Mouse (Mus musculus) mouse trophoblast stem cell (cell line): Measurements from ENCODE around the gene Catsperz.
"Not testable (repeated sequence)": the region's sequence is repeated elsewhere in the genome, so short reads cannot be mapped to it uniquely, and the experiment has no call there.

Experiments
- in situ Hi-C, 2 experiments: fragments of 300-500 bp; cut with MseI, MboI; formaldehyde crosslinking; loops; 2 replicates in 1 of 2; 3 replicates in 1 of 2; pipeline ENCODE4 v1.15.1; 2025

The Catsperz gene

DNA sequence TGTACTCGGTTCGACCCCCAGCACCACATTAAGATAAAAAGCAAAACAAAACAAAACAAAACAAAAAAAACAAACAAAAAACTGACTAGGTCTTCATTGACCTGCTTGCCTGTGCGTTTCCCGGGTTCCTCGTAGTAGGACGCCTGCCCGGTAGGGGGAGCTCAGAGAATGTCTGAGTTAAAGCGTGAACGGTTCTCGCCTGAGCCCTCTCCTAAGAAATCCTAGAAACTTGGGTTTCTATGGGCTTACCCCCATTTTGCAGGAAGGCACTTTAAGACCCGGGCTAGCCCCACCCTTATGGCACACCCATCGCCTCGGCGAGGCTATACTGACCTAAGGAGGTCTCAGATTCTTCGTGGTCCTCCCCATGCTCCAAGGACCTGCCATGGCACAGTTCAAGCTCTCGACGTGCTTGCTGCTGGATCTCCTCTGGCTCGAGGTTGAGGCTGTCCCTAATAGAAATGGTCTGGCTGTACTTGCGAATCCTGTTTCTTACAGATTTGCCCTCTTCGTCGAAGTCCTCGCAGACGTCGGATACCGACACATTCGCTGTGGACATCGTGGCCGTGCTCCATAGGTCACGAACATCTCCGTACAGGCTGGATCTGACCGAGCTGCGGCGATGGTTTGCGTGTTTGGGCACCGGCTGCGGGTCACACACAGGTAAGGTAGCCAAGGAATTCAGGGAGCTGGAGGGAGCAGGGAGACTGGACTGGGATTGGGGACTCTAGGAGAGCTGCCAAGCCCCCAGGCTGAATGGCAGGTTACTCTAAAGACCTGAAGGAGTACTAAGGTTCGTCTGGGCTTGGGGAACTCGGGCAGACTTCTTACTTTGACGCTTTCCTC is 496 bp downstream of the Catsperz start:
- in situ Hi-C loops: no loop called here

DNA sequence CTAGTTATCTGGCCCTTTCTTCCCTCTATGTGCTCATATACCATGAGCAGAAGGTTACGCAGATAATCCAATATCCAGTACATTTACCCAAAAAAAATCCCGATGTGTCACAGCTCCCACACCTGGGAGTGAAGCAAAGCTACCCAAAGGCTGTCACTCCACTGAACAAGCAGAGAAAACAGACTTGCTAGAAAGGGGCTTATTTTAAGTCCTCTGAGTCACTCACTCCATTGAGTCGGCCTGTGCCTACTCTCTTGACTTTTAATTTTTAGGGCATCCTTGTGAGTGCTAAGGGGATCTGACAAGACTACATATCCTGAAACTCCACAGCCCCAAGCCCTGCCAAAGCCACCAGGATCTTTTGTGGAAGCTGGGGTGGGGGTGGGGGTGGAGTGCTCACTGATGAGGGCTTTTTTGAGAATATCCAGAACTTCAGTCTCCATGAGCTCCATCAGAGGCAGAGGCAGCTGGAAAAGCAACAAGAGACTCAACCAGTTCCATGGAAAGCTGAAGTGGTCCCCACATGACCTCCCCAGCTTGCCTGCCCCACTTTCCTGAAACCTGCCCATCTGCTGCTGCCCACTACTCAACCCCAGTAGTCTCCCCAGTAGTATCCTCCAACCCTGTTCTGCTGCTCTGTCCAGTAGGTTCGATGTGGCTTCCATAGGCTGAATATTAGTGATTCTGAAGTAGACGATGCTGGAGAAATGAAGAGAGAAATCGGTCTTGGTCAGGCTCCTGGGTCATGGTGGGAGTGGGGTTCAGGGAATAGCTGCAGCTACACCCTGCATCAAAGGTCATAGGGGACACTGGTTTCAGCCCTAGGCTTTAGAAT is 2.1 kb downstream of the Catsperz start:
- in situ Hi-C loops: no loop called here

DNA sequence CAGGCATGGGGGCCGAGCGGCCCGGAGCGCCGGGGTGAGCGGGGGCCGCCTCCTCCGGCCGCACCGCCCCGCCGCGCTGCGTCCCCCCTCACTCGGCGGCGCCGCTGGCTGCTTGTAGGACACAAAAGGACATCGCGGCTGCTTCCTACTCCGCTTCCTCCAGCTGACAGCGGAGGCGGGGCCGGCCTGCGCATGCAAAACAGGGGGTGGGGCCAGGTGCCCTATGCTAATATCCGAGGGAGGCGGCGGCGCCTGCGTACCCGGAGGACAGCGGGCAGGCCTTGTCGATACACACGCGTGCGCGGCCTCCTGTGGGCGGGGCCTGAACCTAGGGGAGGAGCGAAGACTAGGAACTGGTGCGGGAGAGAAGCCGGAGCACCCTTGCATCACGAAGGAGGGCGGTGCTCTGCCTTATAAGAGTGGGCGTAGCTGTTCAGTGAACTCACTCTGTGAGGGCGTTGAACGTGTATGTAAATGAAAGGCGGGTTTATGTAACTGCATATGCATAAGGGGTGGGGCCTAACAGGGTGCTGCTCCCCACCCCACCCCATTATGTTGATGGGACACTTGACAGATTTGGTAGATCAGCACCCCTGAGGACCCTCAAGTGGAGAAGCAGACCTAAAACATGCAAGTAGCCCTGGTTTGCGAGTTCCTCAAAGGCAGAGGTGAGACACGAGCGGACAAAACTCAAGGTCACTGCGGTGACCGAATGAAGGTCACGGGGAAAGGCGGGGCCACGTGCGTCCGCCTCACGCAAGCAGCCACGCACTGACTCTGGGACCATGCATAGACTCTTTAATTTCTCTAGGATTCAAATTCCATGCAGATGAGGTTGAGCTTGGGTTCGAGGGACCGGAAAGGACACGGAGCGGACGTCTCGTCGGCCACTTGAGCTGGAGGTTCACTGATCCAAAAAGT is 3.3 kb downstream of the Catsperz start, which contains the start of gene Esrra:
Gene Esrra, minus strand, starts transcription at position 167 of the 921 bp plus-strand sequence.
- in situ Hi-C loops: no loop called here

DNA sequence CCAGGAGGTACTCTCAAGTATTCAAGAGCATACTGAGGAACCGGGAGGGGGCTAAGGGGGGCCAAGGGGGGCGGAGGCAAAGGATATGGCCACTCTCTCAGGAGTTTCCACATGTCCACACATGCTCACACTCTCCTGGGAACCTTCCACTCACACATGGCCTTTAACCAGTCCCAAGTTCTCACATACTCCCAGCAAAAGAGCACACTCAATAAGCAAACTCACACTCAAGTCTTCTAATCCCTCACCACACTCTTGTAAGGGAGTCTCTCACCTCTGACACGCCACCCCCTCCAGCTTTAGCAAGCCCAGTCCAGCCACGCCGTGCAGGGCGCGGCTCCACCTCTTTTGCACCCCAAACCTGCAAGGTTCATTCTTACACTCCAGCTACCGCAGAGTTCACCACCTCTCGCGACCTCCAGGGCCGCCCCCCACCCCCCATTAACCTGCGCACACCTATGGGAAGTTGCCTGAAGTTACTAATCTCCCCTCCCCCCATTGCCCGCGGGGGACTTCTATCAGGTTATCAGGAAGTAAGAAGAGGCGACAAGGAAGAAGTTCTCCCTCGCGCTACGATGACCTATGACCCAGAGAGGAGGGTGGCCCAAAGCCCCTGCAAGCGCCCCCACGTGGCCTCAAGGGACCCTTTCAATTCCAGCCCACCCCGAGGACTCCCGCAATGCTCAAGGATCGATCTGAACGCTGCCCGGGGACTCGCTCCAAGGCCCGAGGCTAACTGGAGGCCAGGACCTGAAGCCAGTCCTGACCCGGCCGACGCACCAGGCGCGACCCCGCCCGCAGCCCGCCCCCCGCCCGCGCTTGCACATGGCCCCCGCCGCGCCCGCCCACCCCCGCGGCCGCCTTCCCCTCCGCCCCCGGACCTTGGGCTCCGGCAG is 4.2 kb downstream of the Catsperz start:
- in situ Hi-C loops: no loop called here

DNA sequence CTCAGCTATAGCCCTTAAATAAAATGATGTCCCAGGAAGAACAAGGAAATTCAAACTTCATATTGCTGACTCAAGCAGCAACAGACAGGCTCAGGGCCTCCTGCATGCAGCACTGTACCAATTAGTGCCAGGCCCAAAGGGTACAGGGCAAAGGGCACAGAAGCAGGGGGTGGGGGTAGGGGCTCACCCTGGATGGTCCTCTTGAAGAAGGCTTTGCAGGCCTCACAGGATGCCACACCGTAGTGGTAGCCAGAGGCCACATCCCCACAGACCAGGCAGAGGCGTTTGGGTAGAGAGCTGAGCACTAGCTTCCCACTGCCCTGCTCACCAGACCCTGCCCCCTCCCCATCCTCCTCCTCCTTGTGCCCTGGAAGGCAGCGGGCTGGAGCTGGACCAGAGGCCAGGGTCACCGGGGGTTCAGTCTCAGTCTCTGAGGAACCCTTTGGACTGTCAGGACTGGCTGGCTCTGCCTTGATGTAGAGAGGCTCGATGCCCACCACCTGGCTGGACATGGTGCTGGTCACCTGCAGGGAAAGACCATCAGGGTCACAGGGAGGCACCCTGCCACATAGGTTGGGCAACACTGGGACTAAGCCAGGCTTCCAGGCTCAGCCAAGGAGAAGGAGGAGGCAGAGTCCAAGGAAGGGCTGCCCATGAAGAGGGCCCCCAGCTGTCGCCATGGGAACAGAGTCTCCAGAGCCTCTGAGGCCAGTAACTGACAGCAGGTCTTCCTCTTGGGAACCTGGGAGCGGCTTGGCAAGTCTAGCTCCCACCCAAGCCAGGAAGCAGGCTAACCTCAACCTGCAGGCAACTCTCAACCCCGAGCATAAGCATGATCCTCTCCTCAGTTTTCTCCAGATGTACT is 5.1 kb downstream of the Catsperz start:
- in situ Hi-C loops: no loop called here

DNA sequence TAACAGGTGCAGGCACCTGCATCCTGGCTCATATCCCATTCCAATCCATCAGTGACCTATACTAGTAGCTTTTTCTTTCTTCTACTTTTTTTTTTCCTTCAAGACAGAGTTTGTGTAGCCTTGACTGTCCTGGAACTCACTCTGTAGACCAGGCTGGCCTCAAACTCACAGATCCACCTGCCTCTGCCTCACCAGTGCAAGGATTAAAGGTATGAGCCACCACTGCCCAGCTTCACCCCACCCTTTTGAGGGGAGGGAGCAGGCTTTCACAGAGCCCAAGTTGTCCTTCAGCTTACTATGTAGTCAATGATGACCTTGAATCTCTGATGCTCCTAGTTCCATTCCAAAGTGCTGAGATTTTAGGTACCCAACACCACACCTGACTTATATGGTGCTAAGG is 5.7 kb downstream of the Catsperz start:
- in situ Hi-C loops: no loop called here

DNA sequence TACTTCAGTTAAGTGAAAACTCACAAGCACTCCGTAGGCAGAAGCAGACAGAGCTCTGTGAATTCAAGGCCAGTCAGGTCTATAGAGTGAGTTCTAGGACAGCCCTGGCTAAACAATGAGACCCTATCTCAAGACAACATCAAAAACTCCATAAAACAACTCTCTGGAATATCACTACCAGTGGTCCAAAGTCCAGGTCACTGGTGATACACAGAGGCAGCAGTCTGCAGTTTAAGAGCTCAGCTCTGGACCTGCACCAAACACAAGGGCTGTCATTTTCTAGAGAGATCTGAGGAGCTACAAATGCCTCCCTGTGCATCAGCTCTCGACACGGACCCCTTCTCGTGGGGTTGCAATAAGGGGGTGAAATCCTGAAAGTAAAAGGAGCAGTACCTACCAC is 6.9 kb downstream of the Catsperz start:
- in situ Hi-C loops: no loop called here

DNA sequence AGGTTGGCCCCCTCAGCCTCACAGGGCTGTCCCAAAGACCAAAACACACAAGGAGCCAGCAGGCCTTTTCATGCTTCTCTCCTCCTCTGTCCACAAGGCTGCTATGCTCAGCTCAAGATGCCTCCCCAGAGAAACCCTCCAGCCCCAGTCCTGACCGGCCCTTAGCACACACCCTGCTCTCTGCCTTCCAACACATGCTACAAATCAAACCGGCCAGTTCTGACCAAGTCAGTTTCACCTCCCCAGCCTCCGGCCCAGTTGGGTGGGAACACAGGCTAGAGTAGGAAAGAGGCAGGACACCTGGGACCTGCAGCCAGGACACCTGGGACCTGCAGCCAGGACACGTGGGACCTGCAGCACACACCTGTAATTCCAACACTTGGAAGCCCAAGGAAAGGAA is 8.7 kb downstream of the Catsperz start:
- in situ Hi-C loops: no loop called here

DNA sequence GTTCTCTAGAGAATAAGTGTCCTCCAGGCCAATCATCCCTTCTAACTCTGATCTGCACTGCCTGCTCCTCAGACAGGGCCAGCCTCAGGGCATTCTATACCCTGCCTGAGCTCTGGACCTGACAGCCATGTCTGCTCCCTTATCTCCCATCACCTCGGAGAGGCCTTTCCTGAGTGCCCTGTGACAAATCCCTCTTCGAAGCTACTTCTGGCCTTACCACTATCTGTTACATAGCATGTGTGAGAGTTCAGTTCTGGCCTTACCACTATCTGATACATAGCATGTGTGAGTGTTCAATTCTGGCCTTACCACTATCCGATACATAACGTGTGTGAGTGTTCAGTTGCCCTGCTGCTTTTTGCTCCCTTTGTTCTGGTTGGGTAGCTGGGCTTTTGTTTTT is 9.9 kb downstream of the Catsperz start:
- in situ Hi-C loops: no loop called here

DNA sequence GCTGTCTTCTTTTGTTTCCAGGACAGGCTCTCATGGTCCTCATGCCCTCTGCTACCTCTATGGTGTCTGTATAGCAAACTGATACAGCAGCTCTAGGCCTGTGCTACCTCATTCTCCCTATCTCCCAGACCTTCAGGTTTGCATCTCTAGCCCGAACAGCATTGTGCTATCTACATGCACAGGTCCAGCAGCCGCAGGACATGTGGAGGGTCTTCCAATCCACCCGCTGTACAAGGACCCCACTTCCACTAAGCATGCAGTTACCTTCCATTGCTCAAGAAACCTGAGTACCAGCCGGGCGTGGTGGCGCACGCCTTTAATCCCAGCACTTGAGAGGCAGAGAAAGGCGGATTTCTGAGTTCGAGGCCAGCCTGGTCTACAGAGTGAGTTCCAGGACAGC is 10.6 kb downstream of the Catsperz start:
- in situ Hi-C loops: no loop called here

DNA sequence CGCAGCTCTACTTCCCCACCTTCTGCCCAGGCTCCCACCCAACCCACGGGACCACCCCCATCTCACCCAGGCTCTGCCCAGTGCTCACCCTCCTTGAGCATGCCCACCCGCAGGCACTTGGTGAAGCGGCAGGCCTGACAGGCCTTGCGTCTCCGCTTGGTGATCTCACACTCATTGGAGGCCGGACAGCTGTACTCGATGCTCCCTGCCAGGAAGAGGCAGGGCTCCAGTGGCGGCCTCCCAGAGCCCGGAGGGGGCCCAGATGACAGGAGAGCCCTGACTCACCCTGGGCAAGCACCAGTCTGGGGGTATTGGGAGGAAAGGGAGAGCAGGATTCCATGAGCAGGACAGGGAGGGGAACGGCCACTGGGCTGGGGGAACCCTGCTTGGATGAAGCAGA is 11.2 kb downstream of the Catsperz start:
- in situ Hi-C loops: no loop called here

DNA sequence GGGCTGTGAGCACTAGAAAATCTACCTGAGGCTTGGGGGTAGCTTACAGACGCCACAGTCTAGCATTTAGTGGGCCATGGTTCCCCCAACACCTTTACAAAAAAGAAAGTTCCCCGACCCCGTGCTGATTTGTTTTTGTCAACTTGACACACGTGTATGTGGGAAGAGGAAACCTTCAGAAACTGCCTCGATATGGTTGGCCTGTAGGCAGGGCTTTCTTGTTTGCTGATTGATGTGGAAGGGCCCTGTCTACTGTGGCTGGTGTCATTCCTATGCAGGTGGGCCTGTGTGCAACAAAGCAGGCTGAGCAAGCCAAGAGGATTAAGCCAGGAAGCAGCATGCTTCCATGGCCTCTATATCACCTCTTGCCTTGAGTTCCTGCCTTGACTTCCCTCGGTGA is 12.1 kb downstream of the Catsperz start:
- in situ Hi-C loops: no loop called here

DNA sequence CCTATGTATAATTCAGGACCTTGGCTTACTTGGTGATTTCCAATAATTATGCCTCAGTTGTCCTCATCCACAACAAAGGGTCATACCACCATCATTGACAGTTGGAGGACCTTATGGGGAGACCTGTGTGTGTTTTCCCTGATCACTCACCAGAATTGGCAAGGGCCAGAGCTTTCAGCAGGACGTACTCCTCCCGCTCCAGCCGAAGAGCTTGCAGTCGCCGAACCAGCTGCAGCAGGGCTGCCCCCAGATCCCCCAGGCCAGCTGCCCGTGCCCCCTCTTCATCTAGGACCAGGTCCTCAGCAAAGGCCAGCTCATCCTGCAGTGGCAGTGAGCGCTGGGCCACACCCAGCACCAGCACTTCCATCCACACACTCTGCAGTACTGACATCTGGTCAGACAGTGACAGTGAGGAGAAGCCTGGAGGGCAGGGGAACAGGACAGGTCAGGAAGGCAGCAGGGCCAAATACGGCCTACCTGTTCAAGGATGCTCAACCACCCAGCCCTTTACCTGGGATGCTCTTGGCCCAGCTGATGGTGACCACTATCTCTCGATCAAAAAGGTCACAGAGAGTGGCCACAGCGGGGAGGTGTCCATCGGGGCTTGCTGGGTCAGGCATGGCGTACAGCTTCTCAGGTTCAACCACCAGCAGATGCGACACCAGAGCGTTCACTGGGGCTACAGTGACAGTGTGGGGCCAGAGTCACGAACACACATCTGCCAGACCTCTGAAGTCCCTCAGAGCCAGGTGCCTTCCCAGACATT is 12.8 kb downstream of the Catsperz start:
- in situ Hi-C loops: no loop called here

DNA sequence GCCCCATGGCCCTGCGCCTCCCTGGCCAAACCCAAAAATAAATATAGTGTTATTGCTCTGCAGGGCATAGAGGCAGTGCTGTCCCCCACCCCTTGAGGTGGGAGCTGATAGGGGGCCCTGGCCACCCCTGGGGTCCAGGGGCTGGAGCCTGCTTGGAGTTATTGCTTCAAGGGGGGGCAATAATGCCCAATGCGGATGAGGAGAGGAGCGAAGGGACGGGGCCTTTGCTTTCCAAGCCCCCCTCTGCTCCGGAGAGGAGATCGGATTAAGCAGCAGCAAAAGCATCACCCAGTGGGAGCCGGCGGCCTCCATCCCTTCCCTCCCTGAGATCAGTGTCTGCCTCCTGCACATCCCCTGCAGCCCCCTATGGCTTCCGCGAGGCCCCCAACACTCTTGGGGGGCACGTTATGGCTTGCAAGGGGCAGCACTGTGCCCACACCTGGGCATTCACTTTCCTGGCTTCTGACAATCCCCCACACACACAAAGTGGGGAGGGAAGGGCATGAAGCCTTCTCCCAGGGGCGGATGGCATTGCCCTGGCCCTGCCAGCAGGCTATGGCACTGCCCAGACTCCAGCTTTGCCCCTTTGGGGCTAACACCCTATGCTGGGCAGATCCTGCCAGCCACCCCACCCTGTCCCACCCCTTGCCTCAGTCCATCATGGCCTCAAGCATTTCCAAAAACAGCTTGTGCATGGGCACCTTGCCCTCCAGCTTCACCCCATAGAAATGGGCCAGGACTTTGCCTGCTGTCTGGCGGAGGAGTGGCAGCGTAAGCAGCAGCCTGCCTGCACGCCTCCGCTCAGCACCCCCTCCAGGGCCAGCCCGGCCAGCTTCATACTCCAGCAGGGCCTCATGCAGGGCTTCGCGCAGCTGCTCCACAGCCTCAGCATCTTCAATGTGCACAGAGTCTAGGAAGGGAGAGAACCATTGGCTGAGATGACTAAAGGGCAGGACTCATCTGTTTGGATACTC is 13.8 kb downstream of the Catsperz start:
- in situ Hi-C loops: no loop called here

DNA sequence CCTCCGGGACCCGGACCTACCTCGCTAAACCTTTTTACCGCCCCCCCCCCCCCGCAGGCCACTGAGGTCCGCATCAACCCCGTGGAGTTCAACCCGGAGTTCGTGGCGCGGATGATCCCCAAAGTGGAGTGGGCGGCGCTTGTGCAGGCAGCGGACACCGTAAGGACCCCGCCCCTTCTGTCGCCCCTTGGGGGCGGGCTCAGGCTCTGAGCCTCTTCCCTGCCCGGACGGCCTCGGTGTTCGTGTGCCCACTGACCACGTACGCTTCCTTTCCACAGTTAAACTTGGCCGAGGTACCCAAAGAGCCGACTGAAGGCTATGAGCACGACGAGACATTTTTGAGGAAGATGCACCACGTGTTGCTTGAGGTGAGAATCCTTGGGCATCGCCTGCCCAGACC is 14.9 kb downstream of the Catsperz start:
- in situ Hi-C loops: not testable (repeated sequence)

DNA sequence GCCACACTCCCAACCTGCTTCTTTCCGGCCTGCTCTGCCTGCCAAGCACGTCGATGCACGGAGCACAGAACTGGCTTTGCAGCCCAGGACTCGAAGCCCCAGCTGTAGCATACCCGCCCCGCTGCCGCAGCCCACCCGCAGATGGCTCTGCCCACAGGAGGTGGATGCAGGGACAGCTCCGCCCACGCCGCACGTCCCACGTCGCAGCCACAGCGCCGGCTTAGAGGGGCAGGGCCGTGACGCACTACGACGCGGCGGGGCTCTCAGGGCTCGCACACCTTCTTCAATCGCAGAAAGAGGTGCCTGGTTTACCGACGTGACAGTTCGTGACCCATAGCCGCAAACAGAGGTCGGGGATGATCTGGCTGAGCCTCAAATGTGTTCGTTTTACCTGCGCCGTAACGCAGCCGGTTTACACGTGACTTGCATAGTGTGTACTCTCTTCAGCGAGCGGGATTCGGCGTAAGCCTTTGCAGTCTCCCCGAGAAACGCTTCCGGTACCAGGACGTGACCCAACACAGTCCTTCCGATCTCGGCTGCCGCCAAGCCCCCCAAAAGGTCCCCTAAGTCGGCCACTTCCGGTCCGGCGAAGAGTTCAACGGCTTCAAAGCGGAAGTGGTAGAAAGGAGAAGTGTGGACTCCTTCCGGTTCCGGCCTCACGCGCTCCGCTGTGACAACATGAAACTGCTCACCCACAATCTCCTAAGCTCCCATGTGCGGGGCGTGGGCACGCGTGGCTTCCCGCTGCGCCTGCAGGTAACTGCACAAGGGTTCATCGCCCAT is 15.5 kb downstream of the Catsperz start, which contains the start of the genes Trmt112 and Prdx5:
Gene Trmt112, plus strand, starts transcription at position 192 of the 783 bp plus-strand sequence.
Gene Prdx5, minus strand, starts transcription at position 600 of the 783 bp plus-strand sequence.
- in situ Hi-C loops: no loop called here

DNA sequence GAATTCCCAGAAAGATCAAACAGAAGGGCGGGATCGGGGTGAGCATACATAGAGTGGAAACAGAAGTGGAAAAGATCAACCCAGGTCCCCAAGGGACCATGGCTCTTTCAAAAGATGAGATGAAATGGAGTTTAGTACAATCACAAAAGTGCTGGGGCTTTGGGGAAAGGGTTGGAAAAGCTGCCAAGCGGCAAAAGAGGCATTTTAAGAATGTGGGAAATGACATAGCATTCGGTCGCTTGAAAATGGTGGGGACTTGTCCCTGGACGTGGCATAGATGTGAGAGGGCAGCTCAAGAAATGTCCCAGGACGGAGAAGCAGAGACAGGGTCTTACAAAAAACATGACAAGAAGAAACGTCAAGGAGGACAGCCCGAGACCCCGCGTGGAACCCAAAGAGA is 16.2 kb downstream of the Catsperz start:
- in situ Hi-C loops: no loop called here
